Mouse (Mus musculus): ENCODE measurements around the gene P2rx7. TPM values are rescaled to one million over a fixed set of nuclear protein-coding genes. Genes with fewer than 3 reads are reported as not detected.

The P2rx7 gene
- total RNA-seq, 1 experiment, result 10.5 TPM

DNA sequence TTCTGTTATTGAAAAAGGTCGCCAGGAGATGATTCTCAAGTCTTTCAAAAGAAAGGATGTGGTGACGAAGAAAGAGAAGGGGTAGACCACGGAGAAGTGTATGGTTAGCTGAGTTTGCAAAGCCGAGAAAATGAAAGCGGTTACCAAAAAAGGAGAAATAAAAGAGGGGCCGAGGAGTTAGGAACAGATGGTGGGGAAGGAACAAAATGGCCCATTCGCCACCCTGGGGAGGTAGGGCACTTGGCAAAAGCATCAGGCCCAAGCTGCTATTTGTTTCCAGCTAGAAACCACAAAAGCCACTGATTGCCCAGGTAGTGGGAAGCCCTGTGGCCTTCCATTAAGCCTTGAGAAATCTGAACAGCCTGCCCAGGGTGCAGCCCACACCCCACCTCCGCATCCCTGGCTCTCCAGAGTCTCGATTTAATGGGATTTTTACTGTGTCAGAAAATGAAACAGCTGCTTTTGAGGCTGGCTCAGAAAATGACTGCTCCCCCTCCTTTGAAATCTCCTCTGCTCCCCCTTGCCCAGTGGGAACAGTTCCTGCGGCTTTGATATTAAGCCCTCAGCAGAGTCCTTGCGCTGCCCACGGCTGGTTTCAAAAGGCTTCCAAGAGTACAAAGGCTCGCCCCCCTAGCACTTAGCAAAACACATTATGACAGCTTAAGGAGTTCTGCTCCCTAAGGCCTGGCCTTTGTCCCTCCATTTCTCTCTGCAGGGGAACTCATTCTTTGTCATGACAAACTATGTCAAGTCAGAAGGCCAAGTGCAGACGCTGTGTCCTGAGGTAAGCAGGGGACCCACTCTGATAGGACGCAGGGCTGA lies 9.9 kb downstream of the P2rx7 start:
- Histone ChIP-seq H3K9ac (ENCODE audit: insufficient read depth, low read depth, low read length, poor library complexity, severe bottlenecking) (no peak overlapping the region), H3K4me1 (ENCODE audit: control insufficient read depth in 2 of 2, insufficient read depth in 2 of 2, low read length in 2 of 2, poor library complexity in 1 of 2) (peaks cover 0 to 10% of the 10 kb centered on the region in 2 experiments; a peak in 1 of 4 replicates), H3K9me3 (ENCODE audit: control insufficient read depth, insufficient read depth, low read depth, low read length) (no peaks in the 10 kb centered on the region), H3K27ac (ENCODE audit: insufficient read depth, low read depth, low read length, poor library complexity, severe bottlenecking) (no peak overlapping the region), H3K36me3 (ENCODE audit: control insufficient read depth, insufficient read depth, low read length, poor library complexity, severe bottlenecking) (no peaks in the 10 kb centered on the region; the same call in 1 of the 2 replicates), H3K4me3 (ENCODE audit: insufficient read depth in 1 of 2, low read depth in 1 of 2, low read length in 2 of 2, poor library complexity in 1 of 2, severe bottlenecking in 1 of 2) (no peak overlapping the region)
- TF ChIP-seq ZNF384 (IDR thresholded peaks at IDR 0.05; ENCODE audit: low read depth, low read length) (no peak), ZC3H11A (IDR thresholded peaks at IDR 0.05; ENCODE audit: borderline replicate concordance, low read depth, low read length) (no peak), HCFC1 (IDR thresholded peaks at IDR 0.05; ENCODE audit: borderline replicate concordance, insufficient read depth, low read length) (no peak), MAFK (IDR thresholded peaks at IDR 0.05; ENCODE audit: insufficient read depth, low read depth, low read length) (no peak), CHD2 (IDR thresholded peaks at IDR 0.05; ENCODE audit: low read depth, low read length) (no peak)
- in situ Hi-C loops (cut with MboI; ENCODE audit: low sequenced_read_pairs in 2 of 2, unreplicated experiment in 2 of 2), result no loop called here
- DNase-seq (ENCODE audit: low read depth, low spot score), result no peak

DNA sequence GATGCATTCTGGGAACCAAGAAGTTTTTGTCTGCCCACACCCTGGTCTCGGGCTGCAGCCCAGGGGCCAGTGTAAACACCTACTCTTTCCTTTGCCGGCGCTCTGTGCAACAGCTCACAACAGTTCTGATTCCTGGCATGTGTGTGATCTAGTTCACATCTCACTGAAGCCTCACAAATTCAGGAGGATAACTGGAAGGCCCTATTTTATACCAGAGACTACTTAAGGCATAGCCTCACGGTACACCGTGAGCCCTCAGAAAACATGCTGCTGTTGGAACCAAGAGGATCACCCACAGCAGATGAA lies 10.5 kb downstream of the P2rx7 start:
- in situ Hi-C loops (cut with MboI; ENCODE audit: low sequenced_read_pairs in 2 of 2, unreplicated experiment in 2 of 2), result no loop called here
- Histone ChIP-seq H3K4me1 (ENCODE audit: control insufficient read depth in 2 of 2, insufficient read depth in 2 of 2, low read length in 2 of 2, poor library complexity in 1 of 2) (peaks cover 0 to 10% of the 10 kb centered on the region in 2 experiments; a peak in 1 of 4 replicates), H3K36me3 (ENCODE audit: control insufficient read depth, insufficient read depth, low read length, poor library complexity, severe bottlenecking) (no peaks in the 10 kb centered on the region), H3K27ac (ENCODE audit: insufficient read depth, low read depth, low read length, poor library complexity, severe bottlenecking) (no peak overlapping the region), H3K9me3 (ENCODE audit: control insufficient read depth, insufficient read depth, low read depth, low read length) (no peaks in the 10 kb centered on the region), H3K9ac (ENCODE audit: insufficient read depth, low read depth, low read length, poor library complexity, severe bottlenecking) (no peak overlapping the region), H3K4me3 (ENCODE audit: insufficient read depth in 1 of 2, low read depth in 1 of 2, low read length in 2 of 2, poor library complexity in 1 of 2, severe bottlenecking in 1 of 2) (no peak overlapping the region)
- DNase-seq (ENCODE audit: low read depth, low spot score), result no peak
- TF ChIP-seq CHD2 (IDR thresholded peaks at IDR 0.05; ENCODE audit: low read depth, low read length) (no peak), ZNF384 (IDR thresholded peaks at IDR 0.05; ENCODE audit: low read depth, low read length) (no peak), ZC3H11A (IDR thresholded peaks at IDR 0.05; ENCODE audit: borderline replicate concordance, low read depth, low read length) (no peak), MAFK (IDR thresholded peaks at IDR 0.05; ENCODE audit: insufficient read depth, low read depth, low read length) (no peak), HCFC1 (IDR thresholded peaks at IDR 0.05; ENCODE audit: borderline replicate concordance, insufficient read depth, low read length) (no peak)

- in situ Hi-C loops (cut with MboI; ENCODE audit: low sequenced_read_pairs in 2 of 2, unreplicated experiment in 2 of 2), result no loop called here
- Histone ChIP-seq H3K36me3 (ENCODE audit: control insufficient read depth, insufficient read depth, low read length, poor library complexity, severe bottlenecking) (no peaks in the 10 kb centered on the region), H3K4me3 (ENCODE audit: insufficient read depth in 1 of 2, low read depth in 1 of 2, low read length in 2 of 2, poor library complexity in 1 of 2, severe bottlenecking in 1 of 2) (no peak overlapping the region), H3K9me3 (ENCODE audit: control insufficient read depth, insufficient read depth, low read depth, low read length) (no peaks in the 10 kb centered on the region), H3K9ac (ENCODE audit: insufficient read depth, low read depth, low read length, poor library complexity, severe bottlenecking) (no peak overlapping the region), H3K4me1 (ENCODE audit: control insufficient read depth in 2 of 2, insufficient read depth in 2 of 2, low read length in 2 of 2, poor library complexity in 1 of 2) (peaks cover 0 to 10% of the 10 kb centered on the region in 2 experiments; a peak in 1 of 4 replicates), H3K27ac (ENCODE audit: insufficient read depth, low read depth, low read length, poor library complexity, severe bottlenecking) (no peak overlapping the region)
- TF ChIP-seq MAFK (IDR thresholded peaks at IDR 0.05; ENCODE audit: insufficient read depth, low read depth, low read length), result no peak
- no peak for TF ChIP-seq CHD2 (IDR thresholded peaks at IDR 0.05; ENCODE audit: low read depth, low read length)
- no peak for TF ChIP-seq ZNF384 (IDR thresholded peaks at IDR 0.05; ENCODE audit: low read depth, low read length)
- no peak for TF ChIP-seq HCFC1 (IDR thresholded peaks at IDR 0.05; ENCODE audit: borderline replicate concordance, insufficient read depth, low read length)
- TF ChIP-seq ZC3H11A (IDR thresholded peaks at IDR 0.05; ENCODE audit: borderline replicate concordance, low read depth, low read length), result no peak
- DNase-seq (ENCODE audit: low read depth, low spot score), result no peak
These were observed 13.1 kb downstream of the P2rx7 start for GRCm38 (mm10) chr5:122656808-122657207.

DNA sequence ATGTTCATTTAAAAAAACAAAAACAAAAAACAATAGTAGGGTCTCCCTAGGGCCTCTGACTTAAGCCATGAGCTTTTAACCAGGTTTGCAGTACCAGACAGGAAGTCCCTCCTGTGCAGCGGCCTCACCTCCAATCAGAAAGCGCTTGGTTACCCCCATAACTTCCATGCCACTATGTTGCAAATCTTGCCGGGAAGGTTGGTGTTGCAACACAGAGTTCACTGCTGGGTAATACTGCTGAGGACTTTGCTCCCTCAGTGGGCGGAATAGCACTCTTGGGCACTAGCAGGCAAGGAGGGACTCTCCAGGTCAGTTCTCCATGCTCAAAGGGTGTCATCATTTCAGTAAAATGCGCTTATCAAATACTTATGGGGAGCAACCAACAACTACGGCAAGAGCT lies 18.8 kb downstream of the P2rx7 start:
- Histone ChIP-seq H3K4me1 (ENCODE audit: control insufficient read depth in 2 of 2, insufficient read depth in 2 of 2, low read length in 2 of 2, poor library complexity in 1 of 2) (peaks cover 0 to 9% of the 10 kb centered on the region in 2 experiments; a peak in 1 of 4 replicates), H3K4me3 (ENCODE audit: insufficient read depth in 1 of 2, low read depth in 1 of 2, low read length in 2 of 2, poor library complexity in 1 of 2, severe bottlenecking in 1 of 2) (no peak overlapping the region), H3K9me3 (ENCODE audit: control insufficient read depth, insufficient read depth, low read depth, low read length) (no peaks in the 10 kb centered on the region), H3K9ac (ENCODE audit: insufficient read depth, low read depth, low read length, poor library complexity, severe bottlenecking) (no peak overlapping the region), H3K27ac (ENCODE audit: insufficient read depth, low read depth, low read length, poor library complexity, severe bottlenecking) (no peak overlapping the region), H3K36me3 (ENCODE audit: control insufficient read depth, insufficient read depth, low read length, poor library complexity, severe bottlenecking) (no peaks in the 10 kb centered on the region)
- TF ChIP-seq MAFK (IDR thresholded peaks at IDR 0.05; ENCODE audit: insufficient read depth, low read depth, low read length) (no peak), ZC3H11A (IDR thresholded peaks at IDR 0.05; ENCODE audit: borderline replicate concordance, low read depth, low read length) (no peak), HCFC1 (IDR thresholded peaks at IDR 0.05; ENCODE audit: borderline replicate concordance, insufficient read depth, low read length) (no peak), CHD2 (IDR thresholded peaks at IDR 0.05; ENCODE audit: low read depth, low read length) (no peak), ZNF384 (IDR thresholded peaks at IDR 0.05; ENCODE audit: low read depth, low read length) (no peak)
- in situ Hi-C loops (cut with MboI; ENCODE audit: low sequenced_read_pairs in 2 of 2, unreplicated experiment in 2 of 2), result no loop called here
- no peak for DNase-seq (ENCODE audit: low read depth, low spot score)
